Mouse (Mus musculus) hindbrain, embryonic 11.5 days (tissue): ENCODE measurements around the gene Tsku. TPM values are rescaled to one million over a fixed set of nuclear protein-coding genes. Genes with fewer than 3 reads are reported as not detected.

ENCODE experiments used
- ATAC-seq: fragments of 200-750 bp; cut with Nextera tagmentation; 2 replicates; pipeline ENCODE4 v1.8.0; 2017; ENCODE audit warnings: mild to moderate bottlenecking, moderate TSS enrichment, moderate library complexity; ENCODE audit not compliant: low FRiP score
- DNase-seq: peaks from one replicate; pipeline ENCODE4 v3.0.0-alpha.2; 2015; ENCODE audit warnings: low spot score
- H3K27ac ChIP-seq: fragments of 300-500 bp; sonication (generic); 2 replicates; pipeline ENCODE4 v1.5.1; 2014; ENCODE audit warnings: mild to moderate bottlenecking, low read depth, low read length
- H3K27me3 ChIP-seq: fragments of 300-500 bp; sonication (generic); 2 replicates; pipeline ENCODE4 v1.6.1; 2014; ENCODE audit warnings: mild to moderate bottlenecking, low read length, moderate library complexity, mixed read lengths; ENCODE audit not compliant: control insufficient read depth, insufficient read depth
- H3K36me3 ChIP-seq: fragments of 300-500 bp; sonication (generic); 2 replicates; pipeline ENCODE4 v1.6.1; 2014; ENCODE audit warnings: mild to moderate bottlenecking, low read length, moderate library complexity, mixed read lengths; ENCODE audit not compliant: control insufficient read depth, insufficient read depth
- H3K4me1 ChIP-seq: fragments of 300-500 bp; sonication (generic); replicated peaks from 2 replicates; pipeline ENCODE4 v1.6.1; 2014; ENCODE audit warnings: low read length, mixed read lengths; ENCODE audit not compliant: control insufficient read depth, insufficient read depth
- H3K4me2 ChIP-seq: fragments of 300-500 bp; sonication (generic); replicated peaks from 2 replicates; pipeline ENCODE4 v1.6.1; 2014; ENCODE audit warnings: mild to moderate bottlenecking, low read depth, low read length
- H3K4me3 ChIP-seq: fragments of 300-500 bp; sonication (generic); 2 replicates; pipeline ENCODE4 v1.5.1; 2014; ENCODE audit warnings: low read depth, low read length
- H3K9ac ChIP-seq: fragments of 300-500 bp; sonication (generic); 2 replicates; pipeline ENCODE4 v1.6.1; 2014; ENCODE audit warnings: low read depth, low read length
- H3K9me3 ChIP-seq: fragments of 300-500 bp; sonication (generic); 2 replicates; pipeline ENCODE4 v1.6.1; 2016; ENCODE audit warnings: low read length; ENCODE audit not compliant: control insufficient read depth
- WGBS: fragments of 180-500 bp; shearing (Covaris S2); extraction: QIAGEN DNeasy Blood & Tissue Kit; methylation state at CpG from one replicate; pipeline ENCODE4 v1.1.7; 2014; 5-methylcytosine and 5-hydroxymethylcytosine counted together
- polyA plus RNA-seq: library from polyadenylated mRNA; unstranded; fragments of >200 nt; fragmentation: Nextera tagmentation; extraction: Ambion mirVana; gene quantifications from 2 replicates; pipeline ENCODE4 v1.2.1, GENCODE M21; 2014

Tsku gene
- polyA plus RNA-seq, result 6.7 and 9.1 TPM in 2 replicates

GRCm38 (mm10) chr7:98361063-98361652 lies at the start of gene Tsku:
Gene Tsku (minus strand): TSS chr7:98361328.
- Histone ChIP-seq H3K27me3 (no peaks in the 10 kb centered on the region), H3K27ac (peak within 1 kb of the TSS; percentile 71), H3K36me3 (no peaks in the 10 kb centered on the region), H3K4me1 (peaks cover 4% of the 10 kb centered on the region; the same call in 1 of the 2 replicates), H3K4me3 (peak within 1 kb of the TSS; percentile 78), H3K9me3 (no peaks in the 10 kb centered on the region), H3K4me2 (peak within 1 kb of the TSS; percentile 87), H3K9ac (peak within 1 kb of the TSS; percentile 76)
- peak; percentile 96 for DNase-seq
- peak; percentile 93 for ATAC-seq
- WGBS, result under 1% methylated on average over 52 of the region's 52 CpGs

DNA sequence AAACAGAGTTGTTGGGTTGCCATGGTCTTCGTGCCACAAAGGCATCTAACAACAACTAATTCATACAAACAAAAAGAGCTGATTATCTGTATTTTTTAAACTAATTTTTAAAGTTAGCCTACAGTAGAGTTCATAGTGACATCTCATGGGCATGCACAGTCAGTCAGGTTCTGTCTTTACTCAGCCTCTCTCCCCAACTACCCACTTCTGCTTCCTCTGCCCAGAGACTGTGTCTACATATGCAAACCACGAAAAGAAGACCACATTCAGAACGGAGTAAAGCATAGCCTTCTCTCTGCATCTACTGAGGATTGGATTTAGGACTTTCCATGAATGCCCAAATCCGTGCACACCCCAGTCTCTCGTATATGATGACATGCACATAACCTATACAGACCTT lies 46.5 kb upstream of the Tsku start:
- no peak for ATAC-seq
- no peaks in the 10 kb centered on the region for H3K9me3 ChIP-seq
- no peaks in the 10 kb centered on the region for H3K27me3 ChIP-seq
- no peak overlapping the region for H3K4me2 ChIP-seq
- H3K27ac ChIP-seq, result no peak overlapping the region
- H3K9ac ChIP-seq, result no peak overlapping the region
- H3K4me1 ChIP-seq, result no peaks in the 10 kb centered on the region
- H3K4me3 ChIP-seq, result no peak overlapping the region
- no peaks in the 10 kb centered on the region for H3K36me3 ChIP-seq
- WGBS, result 83% methylated on average over 5 of the region's 5 CpGs
- DNase-seq, result no peak

- no peaks in the 10 kb centered on the region for H3K27me3 ChIP-seq
- no peak for ATAC-seq
- no peak overlapping the region for H3K4me3 ChIP-seq
- H3K4me1 ChIP-seq, result no peaks in the 10 kb centered on the region
- H3K4me2 ChIP-seq, result no peak overlapping the region
- H3K9me3 ChIP-seq, result no peaks in the 10 kb centered on the region
- no peak overlapping the region for H3K9ac ChIP-seq
- DNase-seq, result no peak
- no peak overlapping the region for H3K27ac ChIP-seq
- H3K36me3 ChIP-seq, result no peaks in the 10 kb centered on the region
- 78% methylated on average over 4 of the region's 4 CpGs for WGBS
Observed at GRCm38 (mm10) chr7:98403996-98404395, 42.9 kb upstream of the Tsku start.

GRCm38 (mm10) chr7:98402582-98403574 lies 41.8 kb upstream of the Tsku start:
- DNase-seq (no peak), ATAC-seq (no peak)
- H3K4me1 ChIP-seq, result no peaks in the 10 kb centered on the region
- no peaks in the 10 kb centered on the region for H3K27me3 ChIP-seq
- H3K9me3 ChIP-seq, result no peaks in the 10 kb centered on the region
- no peak overlapping the region for H3K27ac ChIP-seq
- no peak overlapping the region for H3K4me3 ChIP-seq
- 75% methylated on average over 15 of the region's 15 CpGs for WGBS
- H3K9ac ChIP-seq, result no peak overlapping the region
- no peak overlapping the region for H3K4me2 ChIP-seq
- no peaks in the 10 kb centered on the region for H3K36me3 ChIP-seq

GRCm38 (mm10) chr7:98392466-98393201 lies 31.5 kb upstream of the Tsku start:
- WGBS, result 86% methylated on average over 8 of the region's 8 CpGs
- Histone ChIP-seq H3K4me3 (no peak overlapping the region), H3K27me3 (no peaks in the 10 kb centered on the region), H3K4me1 (no peaks in the 10 kb centered on the region), H3K27ac (no peak overlapping the region), H3K9ac (no peak overlapping the region), H3K9me3 (no peaks in the 10 kb centered on the region), H3K36me3 (no peaks in the 10 kb centered on the region), H3K4me2 (no peak overlapping the region)
- DNase-seq (no peak), ATAC-seq (no peak)

- H3K27ac ChIP-seq, result no peak overlapping the region
- no peak overlapping the region for H3K4me2 ChIP-seq
- H3K4me3 ChIP-seq, result no peak overlapping the region
- no peaks in the 10 kb centered on the region for H3K9me3 ChIP-seq
- H3K27me3 ChIP-seq, result no peaks in the 10 kb centered on the region
- WGBS, result 91% methylated on average over 7 of the region's 7 CpGs
- no peak for ATAC-seq
- no peak for DNase-seq
- no peaks in the 10 kb centered on the region for H3K4me1 ChIP-seq
- H3K36me3 ChIP-seq, result no peaks in the 10 kb centered on the region
- no peak overlapping the region for H3K9ac ChIP-seq
Observed at GRCm38 (mm10) chr7:98391351-98391936, 30.3 kb upstream of the Tsku start.

GRCm38 (mm10) chr7:98390486-98390885 lies 29.4 kb upstream of the Tsku start:
- Histone ChIP-seq H3K9me3 (no peaks in the 10 kb centered on the region), H3K27me3 (no peaks in the 10 kb centered on the region), H3K9ac (no peak overlapping the region), H3K27ac (no peak overlapping the region), H3K4me2 (no peak overlapping the region), H3K36me3 (no peaks in the 10 kb centered on the region), H3K4me3 (no peak overlapping the region), H3K4me1 (no peaks in the 10 kb centered on the region)
- WGBS, result 80% methylated on average over 2 of the region's 2 CpGs
- no peak for DNase-seq
- no peak for ATAC-seq

- H3K4me2 ChIP-seq, result no peak overlapping the region
- H3K4me1 ChIP-seq, result no peaks in the 10 kb centered on the region
- DNase-seq (no peak), ATAC-seq (no peak)
- H3K9me3 ChIP-seq, result no peaks in the 10 kb centered on the region
- no peaks in the 10 kb centered on the region for H3K27me3 ChIP-seq
- no peaks in the 10 kb centered on the region for H3K36me3 ChIP-seq
- WGBS, result 83% methylated on average over 9 of the region's 9 CpGs
- H3K27ac ChIP-seq, result no peak overlapping the region
- no peak overlapping the region for H3K4me3 ChIP-seq
- H3K9ac ChIP-seq, result no peak overlapping the region
Observed at GRCm38 (mm10) chr7:98389656-98390055, 28.5 kb upstream of the Tsku start.
